Mouse (Mus musculus) heart, embryonic 13.5 days (tissue): ENCODE measurements at regions not wholly inside any gene's neighbourhood (a gene's known extent, or its start where the extent isn't known, plus 50 kb on each side); places are given as distances from the start of the nearest gene placed in this dataset.

Experiments used
- ATAC-seq: fragments of 200-750 bp; cut with Nextera tagmentation; 2 replicates; pipeline ENCODE4 v1.8.0; 2017; ENCODE audit warnings: moderate TSS enrichment; ENCODE audit not compliant: insufficient number of reproducible peaks, low FRiP score, low TSS enrichment; ENCODE audit errors: extremely low read depth
- H3K27ac ChIP-seq: fragments of 300-500 bp; sonication (generic); replicated peaks from 2 replicates; pipeline ENCODE4 v1.5.1; 2015; ENCODE audit warnings: moderate library complexity, mild to moderate bottlenecking, inconsistent platforms
- H3K27me3 ChIP-seq: fragments of 300-500 bp; sonication (generic); replicated peaks from 2 replicates; pipeline ENCODE4 v1.6.1; 2015; ENCODE audit warnings: mild to moderate bottlenecking, inconsistent platforms
- H3K36me3 ChIP-seq: fragments of 300-500 bp; sonication (generic); 2 replicates; pipeline ENCODE4 v1.6.1; 2015; ENCODE audit warnings: mild to moderate bottlenecking, inconsistent platforms
- H3K4me1 ChIP-seq: fragments of 300-500 bp; sonication (generic); 2 replicates; pipeline ENCODE4 v1.6.1; 2015; ENCODE audit warnings: inconsistent platforms
- H3K4me2 ChIP-seq: fragments of 300-500 bp; sonication (generic); 2 replicates; pipeline ENCODE4 v1.6.1; 2015; ENCODE audit warnings: inconsistent platforms, mild to moderate bottlenecking, moderate library complexity
- H3K4me3 ChIP-seq: fragments of 300-500 bp; sonication (generic); 2 replicates; pipeline ENCODE4 v1.5.1; 2015; ENCODE audit warnings: moderate library complexity, mild to moderate bottlenecking, inconsistent platforms
- H3K9ac ChIP-seq: fragments of 300-500 bp; sonication (generic); 2 replicates; pipeline ENCODE4 v1.6.1; 2015; ENCODE audit warnings: inconsistent platforms, mild to moderate bottlenecking, moderate library complexity
- H3K9me3 ChIP-seq: fragments of 300-500 bp; sonication (generic); 2 replicates; pipeline ENCODE4 v1.6.1; 2016; ENCODE audit warnings: inconsistent platforms
- WGBS: fragments of 180-500 bp; shearing (Covaris S2); methylation state at CpG from one replicate; pipeline ENCODE4 v1.1.7; 2015; ENCODE audit warnings: mixed read lengths; 5-methylcytosine and 5-hydroxymethylcytosine counted together

DNA sequence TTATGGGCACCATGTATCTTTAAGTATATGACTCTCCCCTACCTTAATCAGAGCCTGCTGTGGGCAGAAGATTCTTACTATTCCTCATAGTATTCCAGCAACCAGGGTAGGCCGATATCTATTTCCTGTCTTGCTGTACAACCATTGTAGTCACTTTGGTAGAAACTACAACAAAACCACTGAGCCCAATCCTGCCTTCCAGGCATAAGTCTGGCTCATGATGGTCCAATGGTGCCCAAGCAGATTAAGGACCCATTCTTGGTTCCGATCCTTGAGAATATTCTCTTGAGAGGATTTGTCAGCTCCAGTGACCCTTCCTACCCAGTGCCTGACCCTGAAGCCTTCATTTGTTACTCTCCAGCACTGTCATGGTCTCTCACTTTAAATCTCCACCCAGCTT lies 102.9 kb upstream of the Mylip start:
- Histone ChIP-seq H3K4me2 (no peak overlapping the region), H3K9me3 (no peaks in the 10 kb centered on the region), H3K27me3 (no peaks in the 10 kb centered on the region), H3K4me3 (no peak overlapping the region), H3K4me1 (no peaks in the 10 kb centered on the region), H3K9ac (no peak overlapping the region), H3K27ac (no peak overlapping the region), H3K36me3 (no peaks in the 10 kb centered on the region)
- 81% methylated on average over 2 of the region's 2 CpGs for WGBS
- ATAC-seq = no peak

GRCm38 (mm10) chr13:45287217-45287616 lies 102.3 kb upstream of the Mylip start:
- no peak overlapping the region for H3K9ac ChIP-seq
- no peaks in the 10 kb centered on the region for H3K9me3 ChIP-seq
- no peak for ATAC-seq
- H3K4me3 ChIP-seq = no peak overlapping the region
- no peak overlapping the region for H3K4me2 ChIP-seq
- 92% methylated on average over 4 of the region's 4 CpGs for WGBS
- H3K36me3 ChIP-seq = no peaks in the 10 kb centered on the region
- no peaks in the 10 kb centered on the region for H3K27me3 ChIP-seq
- H3K4me1 ChIP-seq = no peaks in the 10 kb centered on the region
- no peak overlapping the region for H3K27ac ChIP-seq

GRCm38 (mm10) chr13:45289976-45290375 lies 99.6 kb upstream of the Mylip start:
- H3K4me1 ChIP-seq = peaks cover 6% of the 10 kb centered on the region; the same call in 1 of the 2 replicates
- no peaks in the 10 kb centered on the region for H3K36me3 ChIP-seq
- WGBS = 86% methylated on average over 11 of the region's 11 CpGs
- no peak overlapping the region for H3K27ac ChIP-seq
- no peak for ATAC-seq
- no peaks in the 10 kb centered on the region for H3K9me3 ChIP-seq
- H3K9ac ChIP-seq = no peak overlapping the region
- no peak overlapping the region for H3K4me2 ChIP-seq
- H3K4me3 ChIP-seq = no peak overlapping the region
- H3K27me3 ChIP-seq = no peaks in the 10 kb centered on the region

DNA sequence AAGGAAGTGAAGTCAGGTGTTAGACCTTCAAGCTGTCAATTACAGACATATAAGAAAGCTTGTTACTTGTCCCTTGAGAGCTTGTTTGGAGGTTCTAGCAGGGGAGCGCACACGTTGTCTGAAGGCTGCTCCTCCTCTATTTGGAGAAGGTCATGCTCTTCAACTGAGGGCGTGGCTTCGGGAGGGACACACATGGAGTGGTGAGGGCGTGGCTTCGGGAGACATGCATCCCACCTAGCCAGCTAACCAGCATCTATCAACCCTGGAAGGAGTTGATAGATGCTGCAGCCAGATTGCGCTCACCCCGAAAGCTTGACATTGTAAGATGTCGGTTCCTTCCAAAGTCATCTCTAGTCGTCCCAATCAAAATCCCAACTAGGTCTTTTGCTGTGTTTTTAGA lies 94.9 kb upstream of the Mylip start:
- WGBS = 79% methylated on average over 10 of the region's 10 CpGs
- no peaks in the 10 kb centered on the region for H3K27me3 ChIP-seq
- no peak for ATAC-seq

DNA sequence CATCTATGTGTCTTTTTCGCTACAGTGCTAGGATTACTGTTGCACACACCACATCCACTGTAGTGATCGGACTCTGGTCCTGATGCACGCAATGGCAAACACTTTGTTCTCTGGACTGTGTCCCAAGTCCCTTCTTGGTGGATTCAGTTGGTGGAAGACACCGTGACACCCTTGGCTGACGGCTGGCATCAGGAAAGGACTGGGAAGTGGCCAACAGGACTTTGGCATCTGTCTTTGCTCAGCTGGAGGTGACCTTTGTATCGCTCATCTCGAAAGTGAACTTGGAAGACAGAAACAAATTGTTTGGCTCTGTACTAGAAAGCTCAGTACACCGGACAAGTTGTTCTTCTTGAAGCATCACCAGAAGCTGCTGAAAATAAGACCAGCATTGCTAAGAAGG lies 88.9 kb upstream of the Mylip start:
- Histone ChIP-seq H3K4me3 (no peak overlapping the region), H3K27ac (no peak overlapping the region), H3K27me3 (no peaks in the 10 kb centered on the region), H3K9ac (no peak overlapping the region), H3K9me3 (peaks cover 4% of the 10 kb centered on the region; the same call in 1 of the 2 replicates), H3K4me1 (0 out of 2 replicates have a peak, but pooled peaks cover 4% of the 10 kb centered on the region), H3K36me3 (no peaks in the 10 kb centered on the region), H3K4me2 (no peak overlapping the region)
- 87% methylated on average over 8 of the region's 8 CpGs for WGBS
- no peak for ATAC-seq

More for the DNA sequence above, 94.9 kb upstream of the Mylip start:
- no peaks in the 10 kb centered on the region for H3K9me3 ChIP-seq
- peaks cover 6% of the 10 kb centered on the region; the same call in 1 of the 2 replicates for H3K4me1 ChIP-seq
- H3K36me3 ChIP-seq = no peaks in the 10 kb centered on the region
- H3K4me2 ChIP-seq = no peak overlapping the region
- H3K9ac ChIP-seq = no peak overlapping the region
- H3K27ac ChIP-seq = no peak overlapping the region
- H3K4me3 ChIP-seq = no peak overlapping the region

DNA sequence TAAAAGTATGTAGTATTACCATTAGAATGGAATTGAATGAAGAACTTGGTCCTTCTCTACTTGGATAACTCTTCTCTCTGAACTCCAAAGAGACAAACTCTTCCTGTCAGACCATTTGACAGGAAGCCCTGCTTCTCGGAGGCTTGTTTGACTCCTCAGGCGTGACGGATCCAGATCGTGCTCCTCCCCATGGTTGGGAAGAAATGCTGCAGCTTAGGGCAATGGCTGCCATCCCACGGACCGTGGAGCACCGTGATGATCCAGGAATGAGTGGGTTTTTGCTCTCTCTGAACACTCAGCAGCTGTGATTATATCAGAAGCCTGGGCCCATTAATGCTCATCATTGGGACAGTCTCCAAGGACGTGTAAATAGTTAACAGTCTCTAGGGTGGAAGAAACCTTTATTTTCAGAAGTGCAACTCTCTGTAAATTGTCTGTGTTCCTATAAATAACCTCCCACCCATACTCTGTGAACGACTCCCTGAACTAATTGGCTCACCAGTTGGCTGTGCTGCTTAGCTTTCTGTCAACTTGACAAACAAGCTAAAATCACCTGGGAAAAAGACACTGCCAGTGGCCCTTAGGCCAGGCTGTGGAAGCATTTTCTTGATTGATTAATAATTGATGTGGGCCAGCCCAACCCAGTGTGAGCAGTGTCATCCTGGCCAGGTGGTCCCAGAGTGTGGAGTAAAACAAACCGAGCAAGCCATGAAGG lies 88.2 kb upstream of the Mylip start:
- no peak for ATAC-seq
- Histone ChIP-seq H3K27me3 (no peaks in the 10 kb centered on the region), H3K9ac (no peak overlapping the region), H3K27ac (no peak overlapping the region), H3K9me3 (peaks cover 4% of the 10 kb centered on the region; the same call in 1 of the 2 replicates), H3K4me3 (no peak overlapping the region), H3K4me2 (no peak overlapping the region), H3K4me1 (0 out of 2 replicates have a peak, but pooled peaks cover 4% of the 10 kb centered on the region), H3K36me3 (no peaks in the 10 kb centered on the region)
- whole genome bisulfite sequencing = 72% methylated on average over 10 of the region's 10 CpGs

- Histone ChIP-seq H3K27ac (no peak overlapping the region), H3K27me3 (no peaks in the 10 kb centered on the region), H3K9me3 (peaks cover 4% of the 10 kb centered on the region; the same call in 1 of the 2 replicates), H3K9ac (no peak overlapping the region), H3K4me3 (no peak overlapping the region), H3K4me2 (no peak overlapping the region), H3K36me3 (no peaks in the 10 kb centered on the region), H3K4me1 (0 out of 2 replicates have a peak, but pooled peaks cover 4% of the 10 kb centered on the region)
- ATAC-seq = no peak
- 78% methylated on average over 6 of the region's 6 CpGs for WGBS
Measured at GRCm38 (mm10) chr13:45302796-45303195, 86.7 kb upstream of the Mylip start.

DNA sequence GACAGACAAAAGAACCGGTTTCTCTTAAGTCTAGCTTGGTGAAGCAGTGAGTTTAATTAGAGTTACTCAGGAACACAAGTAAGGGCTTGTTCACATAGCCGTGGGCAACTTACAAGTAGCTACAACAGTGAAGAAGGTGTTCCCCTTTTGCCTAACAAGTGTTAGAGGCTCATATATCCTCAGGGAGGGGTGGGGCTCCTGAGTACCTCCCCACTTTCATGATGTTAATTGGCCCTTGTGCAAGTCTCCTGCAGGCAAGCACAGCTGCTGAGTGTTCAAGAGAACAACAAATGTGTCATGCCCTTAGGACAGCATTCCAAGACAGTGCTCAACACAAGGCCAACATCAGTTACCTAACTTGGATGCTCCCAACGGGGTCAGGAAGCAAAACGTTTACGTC lies 83.4 kb upstream of the Mylip start:
- Histone ChIP-seq H3K27me3 (no peaks in the 10 kb centered on the region), H3K36me3 (no peaks in the 10 kb centered on the region), H3K9me3 (peaks cover 4% of the 10 kb centered on the region; the same call in 1 of the 2 replicates), H3K9ac (no peak overlapping the region), H3K4me1 (0 out of 2 replicates have a peak, but pooled peaks cover 4% of the 10 kb centered on the region), H3K4me3 (no peak overlapping the region), H3K27ac (no peak overlapping the region), H3K4me2 (no peak overlapping the region)
- WGBS = 77% methylated on average over 5 of the region's 5 CpGs
- no peak for ATAC-seq

GRCm38 (mm10) chr13:45307226-45307625 lies 82.3 kb upstream of the Mylip start:
- Histone ChIP-seq H3K27ac (no peak overlapping the region), H3K36me3 (no peaks in the 10 kb centered on the region), H3K27me3 (no peaks in the 10 kb centered on the region), H3K9me3 (no peaks in the 10 kb centered on the region), H3K4me1 (0 out of 2 replicates have a peak, but pooled peaks cover 4% of the 10 kb centered on the region), H3K9ac (no peak overlapping the region), H3K4me3 (no peak overlapping the region), H3K4me2 (no peak overlapping the region)
- 84% methylated on average over 3 of the region's 3 CpGs for WGBS
- ATAC-seq = no peak

- no peaks in the 10 kb centered on the region for H3K9me3 ChIP-seq
- no peak overlapping the region for H3K27ac ChIP-seq
- H3K4me1 ChIP-seq = no peaks in the 10 kb centered on the region
- no peak overlapping the region for H3K4me3 ChIP-seq
- 84% methylated on average over 6 of the region's 6 CpGs for WGBS
- no peak for ATAC-seq
- H3K4me2 ChIP-seq = no peak overlapping the region
- no peaks in the 10 kb centered on the region for H3K27me3 ChIP-seq
- H3K36me3 ChIP-seq = no peaks in the 10 kb centered on the region
- no peak overlapping the region for H3K9ac ChIP-seq
Measured at GRCm38 (mm10) chr13:45319646-45320045, 69.9 kb upstream of the Mylip start.

DNA sequence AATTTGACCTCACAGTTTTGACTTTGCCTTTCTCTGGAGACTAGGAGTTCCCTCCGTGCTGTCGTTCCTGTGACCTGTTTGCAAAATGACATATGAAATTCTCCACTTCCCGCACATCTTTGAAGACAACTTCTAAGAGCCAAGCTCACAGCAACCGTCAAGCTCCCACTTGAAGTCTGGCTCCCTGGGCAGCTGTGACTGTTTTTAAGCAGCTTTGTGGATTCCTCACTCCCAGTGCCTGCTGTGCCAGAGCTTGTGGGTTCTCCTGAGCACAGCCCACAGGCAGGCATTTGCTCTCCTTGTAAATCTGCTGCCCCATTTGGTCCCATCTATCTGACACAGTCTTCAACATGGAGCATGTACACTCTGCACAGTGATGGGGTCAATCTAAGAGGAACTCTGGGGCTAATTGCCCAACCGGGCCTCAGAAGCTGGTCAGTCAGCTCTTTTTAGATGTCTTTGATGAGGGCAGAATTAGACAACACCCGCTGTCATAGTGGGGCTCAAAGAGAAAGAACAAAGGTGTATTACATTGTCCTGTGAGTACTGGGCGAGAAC lies 63.7 kb upstream of the Mylip start:
- Histone ChIP-seq H3K4me3 (no peak overlapping the region), H3K27me3 (no peaks in the 10 kb centered on the region), H3K4me1 (no peaks in the 10 kb centered on the region), H3K27ac (no peak overlapping the region), H3K4me2 (no peak overlapping the region), H3K36me3 (no peaks in the 10 kb centered on the region), H3K9me3 (no peaks in the 10 kb centered on the region), H3K9ac (no peak overlapping the region)
- WGBS = 65% methylated on average over 7 of the region's 7 CpGs
- no peak for ATAC-seq

DNA sequence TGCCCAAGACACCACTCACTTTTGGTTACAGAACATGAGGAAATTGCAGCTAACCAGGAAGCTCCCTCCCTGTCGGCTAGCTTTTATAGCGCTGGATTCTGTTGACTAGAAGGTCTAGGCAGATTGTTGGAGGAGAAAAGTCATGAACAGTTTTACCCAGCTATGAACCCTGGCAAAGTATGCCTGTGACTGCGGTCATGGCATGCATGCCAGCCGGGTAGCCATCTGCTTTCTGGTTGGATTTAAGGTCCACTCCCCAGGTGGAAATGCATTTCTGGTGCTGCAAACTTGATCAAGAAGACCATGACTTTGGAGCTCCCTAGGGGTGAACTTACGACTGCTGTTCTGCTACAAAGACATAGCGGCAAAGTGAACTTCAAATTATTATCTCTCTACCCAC lies 62.8 kb upstream of the Mylip start:
- H3K4me1 ChIP-seq = no peaks in the 10 kb centered on the region
- H3K9me3 ChIP-seq = no peaks in the 10 kb centered on the region
- no peak for ATAC-seq
- H3K4me3 ChIP-seq = no peak overlapping the region
- no peak overlapping the region for H3K4me2 ChIP-seq
- no peaks in the 10 kb centered on the region for H3K36me3 ChIP-seq
- 86% methylated on average over 6 of the region's 6 CpGs for WGBS
- no peaks in the 10 kb centered on the region for H3K27me3 ChIP-seq
- H3K27ac ChIP-seq = no peak overlapping the region
- no peak overlapping the region for H3K9ac ChIP-seq
